Mouse (Mus musculus) gastrocnemius, adult 8-10 months (tissue): ENCODE measurements at regions not wholly inside any gene's neighbourhood (a gene's known extent, or its start where the extent isn't known, plus 50 kb on each side); places are given as distances from the start of the nearest gene placed in this dataset.

Experiments used
- DNase-seq, 2 experiments: peaks; one replicate each; pipeline ENCODE4 v3.0.0; 2022; ENCODE audit warnings: low spot score in 2 of 2

DNA sequence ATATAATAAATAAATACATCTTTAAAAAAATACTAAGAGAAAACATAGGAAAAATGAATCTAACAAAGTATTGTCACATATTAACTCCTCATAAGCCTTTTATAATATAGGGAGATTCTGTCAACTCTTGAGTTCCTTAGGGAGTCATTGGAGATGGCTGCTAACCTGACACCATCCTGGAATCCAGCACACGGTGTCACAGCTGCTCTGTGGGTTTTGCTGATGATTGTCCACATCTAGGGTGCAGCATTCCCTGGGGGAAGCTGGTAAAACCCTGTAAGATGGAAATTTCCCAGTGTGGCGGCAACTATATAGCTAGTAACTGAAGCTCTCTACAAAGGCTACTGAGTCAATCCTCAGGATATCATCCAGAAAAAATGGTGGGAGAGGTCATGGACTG lies 58.9 kb upstream of the E2f3 start:
- DNase-seq: no peak

DNA sequence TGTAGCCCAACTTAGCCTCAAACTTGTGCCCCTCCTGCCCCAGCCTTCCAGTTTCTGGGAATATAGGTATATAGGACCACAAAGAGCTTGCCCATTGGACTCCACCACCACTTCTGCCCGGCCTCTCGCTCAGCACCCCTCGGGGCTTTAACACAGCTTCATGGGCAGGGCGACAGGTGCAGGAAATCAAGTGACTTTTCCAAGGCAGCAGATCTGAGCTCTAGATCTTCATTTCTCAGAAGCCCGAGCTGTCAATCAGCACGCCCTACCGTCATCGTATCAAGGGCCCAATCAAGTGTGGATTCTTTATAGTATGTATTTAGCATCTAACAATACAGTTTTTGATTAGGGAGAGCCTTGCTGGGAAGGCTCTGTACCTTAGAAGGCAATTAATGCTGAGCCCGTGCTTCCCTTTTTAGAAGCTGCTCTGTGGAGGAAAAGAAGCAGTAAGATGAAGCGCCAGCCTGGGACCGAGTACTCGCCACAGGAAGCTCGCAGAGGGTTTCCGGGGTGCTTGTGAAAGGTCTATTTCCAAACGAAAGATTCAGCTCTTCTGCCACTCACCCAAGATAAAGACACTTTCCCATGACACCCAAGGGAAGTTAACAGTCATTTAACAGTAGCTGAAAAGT lies 56.9 kb upstream of the E2f3 start:
- no peak for DNase-seq

DNA sequence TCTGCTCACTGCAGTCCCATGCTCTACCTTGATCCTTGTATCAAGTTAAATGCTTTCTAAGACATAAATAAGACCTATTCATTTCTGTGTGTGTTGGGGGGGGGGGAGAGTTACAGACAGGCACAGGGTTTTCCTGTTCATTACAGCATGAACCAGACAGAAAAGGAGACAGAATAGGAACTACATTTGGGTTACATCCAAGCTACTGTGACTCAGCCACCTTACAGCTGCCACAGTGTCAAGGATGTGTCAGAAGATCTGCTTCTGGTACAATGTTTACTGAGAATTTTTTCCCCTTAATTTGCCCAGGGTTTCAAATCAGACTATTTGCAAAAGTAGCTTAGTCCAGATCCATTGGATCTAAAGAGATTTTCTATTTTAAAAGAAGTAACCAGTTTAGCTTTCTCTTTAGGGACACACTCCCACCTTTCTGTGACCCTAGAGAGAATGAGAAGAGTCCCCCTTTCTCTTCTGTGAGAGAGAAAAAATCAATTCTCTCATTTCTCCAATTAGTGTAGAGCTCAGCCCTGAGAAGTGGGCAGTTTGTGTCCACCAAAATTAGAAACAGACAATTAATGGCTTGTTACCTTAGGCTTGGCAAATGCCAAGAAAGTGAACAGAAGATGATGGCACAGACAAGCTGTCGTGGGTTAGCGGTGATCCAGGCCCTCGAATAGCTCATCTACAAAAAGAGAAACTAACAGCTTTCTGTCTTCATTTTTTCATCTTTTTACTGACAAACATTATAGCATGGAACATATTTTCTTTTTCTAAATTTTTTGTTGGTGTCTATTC lies 55.8 kb upstream of the E2f3 start:
- no peak for DNase-seq

DNA sequence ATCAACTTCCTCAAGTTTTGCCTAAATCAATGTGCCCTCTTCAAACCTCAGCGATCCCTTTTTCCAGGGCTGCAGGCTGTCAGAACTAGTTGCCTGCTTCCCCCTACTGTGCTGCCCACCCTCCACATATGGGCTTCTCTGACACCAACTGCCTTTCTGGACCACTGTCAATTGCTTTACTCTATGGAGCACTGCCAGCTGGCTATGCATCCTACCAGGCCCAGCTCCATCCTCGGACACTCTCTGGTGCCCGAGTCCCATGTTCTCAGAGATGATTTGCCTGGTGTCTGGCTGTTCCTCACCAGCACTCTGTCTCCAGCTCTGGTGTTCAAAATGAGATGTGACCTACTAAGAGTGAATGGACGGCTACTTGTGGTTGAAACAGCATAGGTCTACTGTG lies 54.4 kb upstream of the E2f3 start:
- DNase-seq: no peak

- DNase-seq: no peak
Observed at GRCm38 (mm10) chr13:30039791-30040190, 53.9 kb upstream of the E2f3 start.

GRCm38 (mm10) chr13:30036561-30036960 lies 50.7 kb upstream of the E2f3 start:
- no peak for DNase-seq

GRCm38 (mm10) chr13:30036071-30036470 lies 50.2 kb upstream of the E2f3 start:
- no peak for DNase-seq
